ENCODE assay signal across 31 mouse cellular contexts in the genomic region with DNA sequence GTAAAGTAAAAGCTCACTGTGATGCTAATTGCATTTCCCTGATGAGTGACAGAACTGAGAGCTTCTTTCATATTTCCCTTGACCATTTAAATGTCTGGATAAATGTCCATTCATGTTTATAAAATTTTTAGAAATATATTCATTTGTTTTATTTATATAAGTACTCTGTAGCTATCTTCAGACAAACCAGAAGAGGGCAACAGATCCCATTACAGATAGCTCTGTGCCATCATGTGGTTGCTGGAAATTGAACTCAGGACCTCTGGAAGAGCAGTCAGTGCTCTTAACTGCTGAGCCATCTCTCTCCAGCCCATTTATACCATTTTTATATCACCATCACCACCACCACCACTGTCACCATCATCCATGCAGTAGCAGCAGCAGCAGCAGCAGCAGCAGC. TPM values are rescaled to one million over a fixed set of nuclear protein-coding genes. Genes with fewer than 3 reads are reported as not detected.
DNase-seq lines count a peak whose midpoint lies in the region; ATAC-seq and TF ChIP-seq lines count a peak whose summit lies in the region.
"Had no signal": no experiment of that assay in that cellular context is flagged by ENCODE, and none has a peak within 500 bp of the region (broad histone marks: within the 10 kb centered on the region; RNA-seq: fewer than 3 reads in every experiment).

No protein-coding gene starts in this region.

- no peaks in the 10 kb centered on the region for H3K9me3 ChIP-seq in forebrain, postnatal 0 days (ENCODE audit: low read length)
- H3K9me3 ChIP-seq in forebrain, embryonic 13.5 days (replicated peaks), result no peaks in the 10 kb centered on the region
- H3K9me3 ChIP-seq: embryonic facial prominence, embryonic 13.5 days; embryonic facial prominence, embryonic 15.5 days; forebrain, embryonic 10.5 days; forebrain, embryonic 12.5 days; forebrain, embryonic 15.5 days had no signal

- in situ Hi-C loops in Patski (cut with MboI; ENCODE audit: low pct_unique_long_range_greater_than_20kb), result loop anchor here (10.0 kb wide), 1 partner anchor 504 kb away; no protein-coding TSS in a partner anchor

- no peak overlapping the region for H3K4me2 ChIP-seq in forebrain, postnatal 0 days (ENCODE audit: low read depth)
- H3K4me2 ChIP-seq in forebrain, embryonic 13.5 days, result no peak overlapping the region
- H3K4me2 ChIP-seq: embryonic facial prominence, embryonic 13.5 days; embryonic facial prominence, embryonic 15.5 days; forebrain, embryonic 12.5 days; forebrain, embryonic 15.5 days had no signal

- DNase-seq in forebrain, postnatal 0 days, result no peak
- DNase-seq in layer of hippocampus, adult 2 months (ENCODE audit: low spot score in 2 of 2), result no peak
- no peak for DNase-seq in layer of hippocampus, adult 9-10 months (ENCODE audit: low spot score)
- no peak for DNase-seq in Patski (ENCODE audit: low read depth, low spot score)
- DNase-seq in gastrocnemius, postnatal 36 days, result no peak
- DNase-seq: adrenal gland, adult 2 months; adrenal gland, postnatal 10 days; adrenal gland, postnatal 25 days; B cell, adult 2 months; cerebellum, adult 11 months; cerebellum, adult 18-20 months; cerebellum, adult 8-10 months; cerebellum, adult 9-11 months; cerebellum, postnatal 14 days; cerebellum, postnatal 36 days; embryo, embryonic 11 days had no signal

- no peak overlapping the region for H3K27ac ChIP-seq in forebrain, postnatal 0 days (ENCODE audit: low read depth, low read length)
- H3K27ac ChIP-seq in forebrain, embryonic 13.5 days, result no peak overlapping the region
- H3K27ac ChIP-seq in layer of hippocampus, adult 2 months, result no peak overlapping the region
- H3K27ac ChIP-seq: embryonic facial prominence, embryonic 13.5 days; embryonic facial prominence, embryonic 15.5 days; forebrain, embryonic 10.5 days; forebrain, embryonic 12.5 days; forebrain, embryonic 15.5 days had no signal

- H3K4me1 ChIP-seq in forebrain, postnatal 0 days (ENCODE audit: insufficient read depth), result no peaks in the 10 kb centered on the region
- peaks cover 3% of the 10 kb centered on the region; the same call in 1 of the 2 replicates for H3K4me1 ChIP-seq in forebrain, embryonic 13.5 days

- no peaks in the 10 kb centered on the region for H3K36me3 ChIP-seq in forebrain, postnatal 0 days (ENCODE audit: insufficient read depth)
- H3K36me3 ChIP-seq in forebrain, embryonic 13.5 days (ENCODE audit: poor library complexity, severe bottlenecking), result no peaks in the 10 kb centered on the region
- H3K36me3 ChIP-seq: embryonic facial prominence, embryonic 13.5 days; embryonic facial prominence, embryonic 15.5 days; forebrain, embryonic 10.5 days; forebrain, embryonic 12.5 days; forebrain, embryonic 15.5 days; G1E had no signal

- ATAC-seq in forebrain, postnatal 0 days, result no peak
- no peak for ATAC-seq in forebrain, embryonic 13.5 days
- ATAC-seq in Patski, result no peak
- ATAC-seq: CD4-positive, CD25-positive, alpha-beta regulatory T cell, adult 4 months; forebrain, embryonic 15.5 days had no signal

- intact Hi-C loops in gastrocnemius, postnatal 36 days (cut with DNase I), result no loop called here

- POLR2A ChIA-PET in Patski (lab: Charles Lee), result no interaction called here

- no peak overlapping the region for H3K4me3 ChIP-seq in forebrain, postnatal 0 days (ENCODE audit: low read depth, low read length)
- H3K4me3 ChIP-seq in forebrain, embryonic 13.5 days, result no peak overlapping the region
- no peak overlapping the region for H3K4me3 ChIP-seq in layer of hippocampus, adult 2 months
- H3K4me3 ChIP-seq: embryonic facial prominence, embryonic 13.5 days; embryonic facial prominence, embryonic 15.5 days; erythroblast, embryonic 14.5 days; forebrain, embryonic 10.5 days; forebrain, embryonic 12.5 days; forebrain, embryonic 15.5 days had no signal

- CTCF ChIA-PET in Patski (lab: Charles Lee), result interaction anchor here (0.7 to 1.4 kb wide), 4 partner anchors 25 to 1305 kb away, joined by 3 to 4 read pairs (median 4); no protein-coding TSS in a partner anchor

- H3K27me3 ChIP-seq in forebrain, postnatal 0 days (ENCODE audit: insufficient read depth, low read length), result no peaks in the 10 kb centered on the region
- H3K27me3 ChIP-seq in forebrain, embryonic 13.5 days, result no peaks in the 10 kb centered on the region
- peaks cover 4% of the 10 kb centered on the region for H3K27me3 ChIP-seq in Patski
- H3K27me3 ChIP-seq: CH12.LX; embryonic facial prominence, embryonic 13.5 days; embryonic facial prominence, embryonic 15.5 days; forebrain, embryonic 12.5 days; forebrain, embryonic 15.5 days had no signal

- 0 out of 2 replicates have a peak, but pooled peaks have one; percentile 3 for TF ChIP-seq CTCF in forebrain, postnatal 0 days (IDR thresholded peaks at IDR 0.05; ENCODE audit: low read depth)
- peak; percentile 52 for TF ChIP-seq CTCF in layer of hippocampus, adult 2 months (conservative IDR thresholded peaks at IDR 0.05)
- peak; percentile 33 for TF ChIP-seq CTCF in Patski (IDR thresholded peaks at IDR 0.05)

- no peak overlapping the region for H3K9ac ChIP-seq in forebrain, postnatal 0 days
- no peak overlapping the region for H3K9ac ChIP-seq in forebrain, embryonic 13.5 days
- H3K9ac ChIP-seq: embryonic facial prominence, embryonic 13.5 days; embryonic facial prominence, embryonic 15.5 days; forebrain, embryonic 12.5 days; forebrain, embryonic 15.5 days had no signal

RNA-seq across cellular contexts. Expression of gene Rtp2, which starts 26.7 kb away (rescaled TPM):
- total RNA-seq in forebrain, postnatal 0 days (2014; rRNA removed), result 0.38 and 0.62 TPM in 2 replicates
- polyA plus RNA-seq in forebrain, postnatal 0 days (2015; fragmentation: Nextera tagmentation; extraction: Ambion mirVana), result 0.24 and 0.36 TPM in 2 replicates
- not detected in 2 replicates for polyA plus RNA-seq in forebrain, embryonic 13.5 days (2015; fragmentation: Nextera tagmentation; extraction: Ambion mirVana)
- total RNA-seq in layer of hippocampus, adult 2 months (2021), result under 1 TPM; 0.32 to 0.54 TPM
- not detected for polyA plus RNA-seq in Patski (2021)
- total RNA-seq in gastrocnemius, postnatal 36 days (2021), result not detected
- total RNA-seq: adrenal gland, adult 2 months; adrenal gland, postnatal 10 days; adrenal gland, postnatal 25 days; adrenal gland, postnatal 4 days; CH12.LX; common myeloid progenitor, adult 5-6 weeks; G1E had no signal
- polyA plus RNA-seq: adrenal gland, adult 2 months; embryonic facial prominence, embryonic 11.5 days; erythroblast, embryonic 14.5 days; forebrain, embryonic 10.5 days; forebrain, embryonic 15.5 days; G1E had no signal

RNA-seq across cellular contexts. Expression of gene Gm37419, which starts 29.3 kb away (rescaled TPM):
- not detected in 2 replicates for total RNA-seq in forebrain, postnatal 0 days (2014; rRNA removed)
- polyA plus RNA-seq in forebrain, postnatal 0 days (2015; fragmentation: Nextera tagmentation; extraction: Ambion mirVana), result not detected in 2 replicates
- polyA plus RNA-seq in forebrain, embryonic 13.5 days (2015; fragmentation: Nextera tagmentation; extraction: Ambion mirVana), result not detected in 2 replicates
- total RNA-seq in layer of hippocampus, adult 2 months (2021), result not detected
- polyA plus RNA-seq in Patski (2021), result 1.3 TPM
- not detected for total RNA-seq in gastrocnemius, postnatal 36 days (2021)
- total RNA-seq: adrenal gland, adult 2 months; adrenal gland, postnatal 10 days; adrenal gland, postnatal 25 days; adrenal gland, postnatal 4 days; CH12.LX; common myeloid progenitor, adult 5-6 weeks; G1E had no signal
- polyA plus RNA-seq: adrenal gland, adult 2 months; brain, embryonic 14.5 days; CD4-positive, CD25-positive, alpha-beta regulatory T cell, adult 4 months; embryonic facial prominence, embryonic 11.5 days; embryonic facial prominence, embryonic 13.5 days; embryonic facial prominence, embryonic 15.5 days; erythroblast, embryonic 14.5 days; forebrain, embryonic 10.5 days; forebrain, embryonic 12.5 days; frontal cortex, adult 2 months; G1E had no signal

RNA-seq across cellular contexts. Expression of gene Bcl6, which starts 29.7 kb away (rescaled TPM):
- 7.5 and 9.2 TPM in 2 replicates for total RNA-seq in forebrain, postnatal 0 days (2014; rRNA removed)
- polyA plus RNA-seq in forebrain, postnatal 0 days (2015; fragmentation: Nextera tagmentation; extraction: Ambion mirVana), result 0.69 and 0.92 TPM in 2 replicates
- polyA plus RNA-seq in forebrain, embryonic 13.5 days (2015; fragmentation: Nextera tagmentation; extraction: Ambion mirVana), result 0.81 and 0.84 TPM in 2 replicates
- total RNA-seq in layer of hippocampus, adult 2 months (2021), result 10 to 100 TPM; 56.8 to 61.5 TPM
- 33.3 TPM for polyA plus RNA-seq in Patski (2021)
- total RNA-seq in gastrocnemius, postnatal 36 days (2021), result 10 to 100 TPM; 40.7 to 68.1 TPM
- polyA plus RNA-seq: G1E had no signal
